Mouse (Mus musculus) liver, embryonic 16.5 days (tissue): ENCODE measurements around the gene Drd3. TPM values are rescaled to one million over a fixed set of nuclear protein-coding genes. Genes with fewer than 3 reads are reported as not detected.

Experiments used
- ATAC-seq: fragments of 200-750 bp; cut with Nextera tagmentation; 2 replicates; pipeline ENCODE4 v1.8.0; 2017; ENCODE audit warnings: low read depth, mild to moderate bottlenecking, moderate number of reproducible peaks, moderate library complexity
- H3K27ac ChIP-seq: fragments of 300-500 bp; sonication (generic); 2 replicates; pipeline ENCODE4 v1.5.1; 2014; ENCODE audit warnings: mild to moderate bottlenecking, low read length
- H3K27me3 ChIP-seq: fragments of 300-500 bp; sonication (generic); 2 replicates; pipeline ENCODE4 v1.6.1; 2014; ENCODE audit warnings: low read depth, low read length, mixed read lengths; ENCODE audit not compliant: control insufficient read depth, insufficient read depth
- H3K36me3 ChIP-seq: fragments of 300-500 bp; sonication (generic); 2 replicates; pipeline ENCODE4 v1.6.1; 2014; ENCODE audit warnings: mild to moderate bottlenecking; ENCODE audit not compliant: control insufficient read depth, insufficient read depth
- H3K4me1 ChIP-seq: fragments of 300-500 bp; sonication (generic); 2 replicates; pipeline ENCODE4 v1.6.1; 2014; ENCODE audit warnings: low read depth, low read length, mixed read lengths; ENCODE audit not compliant: control insufficient read depth
- H3K4me2 ChIP-seq: fragments of 300-500 bp; sonication (generic); 2 replicates; pipeline ENCODE4 v1.6.1; 2014; ENCODE audit warnings: low read depth, low read length, mixed read lengths
- H3K4me3 ChIP-seq: fragments of 300-500 bp; sonication (generic); 2 replicates; pipeline ENCODE4 v1.5.1; 2014; ENCODE audit warnings: low read depth, mild to moderate bottlenecking, low read length
- H3K9ac ChIP-seq: fragments of 300-500 bp; sonication (generic); 2 replicates; pipeline ENCODE4 v1.6.1; 2014; ENCODE audit warnings: low read depth, low read length
- H3K9me3 ChIP-seq: fragments of 300-500 bp; sonication (generic); replicated peaks from 2 replicates; pipeline ENCODE4 v1.6.1; 2016; ENCODE audit warnings: low read length; ENCODE audit not compliant: control insufficient read depth
- WGBS: fragments of 180-500 bp; shearing (Covaris S2); extraction: QIAGEN DNeasy Blood & Tissue Kit; methylation state at CpG from one replicate; pipeline ENCODE4 v1.1.7; 2014; ENCODE audit not compliant: insufficient replicate concordance; 5-methylcytosine and 5-hydroxymethylcytosine counted together
- polyA plus RNA-seq: library from polyadenylated mRNA; unstranded; fragments of >200 nt; fragmentation: Nextera tagmentation; extraction: Ambion mirVana; gene quantifications from 2 replicates; pipeline ENCODE4 v1.2.1, GENCODE M21; 2015

Gene Drd3
- polyA plus RNA-seq, 1 experiment from 2014 or later: not detected

DNA sequence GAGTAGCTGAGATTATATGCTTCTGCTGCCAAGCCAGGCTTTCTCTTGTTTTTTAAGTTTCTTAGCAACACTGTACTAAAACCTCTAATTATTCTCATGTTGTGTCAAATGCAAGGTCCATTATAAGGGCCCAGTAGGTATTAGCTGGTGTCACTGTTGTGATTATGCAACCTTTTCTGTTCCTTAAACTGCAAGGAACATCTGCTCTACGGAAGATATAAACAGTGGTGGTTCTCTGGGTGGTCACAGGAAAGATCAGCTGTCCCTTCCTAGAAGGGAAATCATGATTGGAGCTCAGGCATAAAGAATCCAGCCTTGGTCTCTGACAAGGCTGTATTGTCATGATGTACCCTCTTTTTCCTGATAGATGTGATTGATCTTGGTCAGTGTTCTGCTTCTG is 57.6 kb downstream of the Drd3 start:
- ATAC-seq: no peak
- Histone ChIP-seq H3K27me3 (no peaks in the 10 kb centered on the region), H3K36me3 (no peaks in the 10 kb centered on the region), H3K4me3 (no peak overlapping the region), H3K9ac (no peak overlapping the region), H3K9me3 (no peaks in the 10 kb centered on the region), H3K4me1 (no peaks in the 10 kb centered on the region), H3K27ac (no peak overlapping the region), H3K4me2 (no peak overlapping the region)
- 37% methylated on average over 1 of the region's 1 CpGs for WGBS

DNA sequence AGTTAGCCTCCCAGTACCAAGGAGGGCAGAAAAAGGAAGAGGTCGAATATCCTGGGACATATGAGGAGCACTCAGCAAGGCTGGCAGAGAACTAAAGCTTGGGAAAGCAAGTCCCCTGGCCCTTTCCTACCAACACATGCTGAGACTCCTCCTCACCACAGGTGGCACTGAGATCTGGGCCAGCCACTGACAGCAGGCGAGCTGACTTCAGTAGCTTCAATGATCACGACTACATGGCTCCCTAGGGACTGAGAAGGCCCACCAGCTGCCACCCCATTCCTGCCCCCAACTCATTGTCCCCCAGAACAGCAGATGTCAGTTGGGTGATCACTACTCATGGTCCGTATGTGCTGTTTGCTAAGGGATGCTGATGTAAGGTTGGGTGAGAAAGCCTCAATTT is 60.8 kb downstream of the Drd3 start:
- no peaks in the 10 kb centered on the region for H3K27me3 ChIP-seq
- H3K36me3 ChIP-seq: no peaks in the 10 kb centered on the region
- H3K4me1 ChIP-seq: no peaks in the 10 kb centered on the region
- no peak for ATAC-seq
- H3K4me3 ChIP-seq: no peak overlapping the region
- 51% methylated on average over 4 of the region's 4 CpGs for WGBS
- no peak overlapping the region for H3K9ac ChIP-seq
- H3K4me2 ChIP-seq: no peak overlapping the region
- no peaks in the 10 kb centered on the region for H3K9me3 ChIP-seq
- H3K27ac ChIP-seq: no peak overlapping the region

DNA sequence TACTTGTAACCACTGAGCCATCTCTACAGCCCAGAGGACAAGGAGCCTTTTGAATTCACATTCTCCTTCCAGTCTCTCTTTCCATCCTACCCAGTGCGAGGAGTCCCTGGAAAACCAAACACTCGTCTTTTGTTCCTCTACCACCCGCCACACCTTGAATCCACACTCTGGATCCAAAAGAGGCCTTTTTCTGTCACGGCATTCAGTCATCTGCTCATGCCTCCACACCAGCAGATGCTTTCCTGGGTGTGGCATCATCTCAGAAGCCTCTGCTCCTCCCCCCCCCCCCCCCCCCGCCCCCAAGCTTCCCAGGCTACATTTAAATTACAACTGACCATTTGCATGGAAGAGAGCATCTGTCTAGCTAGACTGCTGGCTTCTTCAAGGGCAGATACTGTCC is 62.5 kb downstream of the Drd3 start:
- Histone ChIP-seq H3K27me3 (no peaks in the 10 kb centered on the region), H3K9ac (no peak overlapping the region), H3K9me3 (no peaks in the 10 kb centered on the region), H3K27ac (no peak overlapping the region), H3K4me1 (no peaks in the 10 kb centered on the region), H3K4me3 (no peak overlapping the region), H3K36me3 (no peaks in the 10 kb centered on the region), H3K4me2 (no peak overlapping the region)
- no peak for ATAC-seq
- WGBS: 72% methylated on average over 4 of the region's 5 CpGs

DNA sequence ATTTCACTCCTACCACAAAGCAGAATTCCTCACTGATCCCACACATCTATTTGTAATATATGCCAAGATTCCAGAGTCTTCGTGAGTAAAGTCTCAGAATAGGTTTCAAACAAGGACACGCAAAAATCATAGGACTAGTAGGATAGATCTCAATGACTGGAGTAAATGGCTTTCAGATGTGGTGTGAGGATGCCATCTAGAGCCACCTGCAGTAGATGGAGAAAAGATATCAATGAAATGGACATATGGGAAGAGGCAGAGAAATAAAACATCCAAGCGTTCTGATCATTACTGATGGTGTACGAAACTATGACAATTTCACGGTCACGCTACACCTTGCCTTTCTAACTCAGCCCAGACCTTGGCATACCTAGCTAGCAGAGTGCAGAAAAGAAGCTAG is 64.6 kb downstream of the Drd3 start:
- Histone ChIP-seq H3K4me3 (no peak overlapping the region), H3K27me3 (no peaks in the 10 kb centered on the region), H3K27ac (no peak overlapping the region), H3K9me3 (no peaks in the 10 kb centered on the region), H3K36me3 (no peaks in the 10 kb centered on the region), H3K4me1 (no peaks in the 10 kb centered on the region), H3K9ac (no peak overlapping the region), H3K4me2 (no peak overlapping the region)
- 79% methylated on average over 6 of the region's 6 CpGs for WGBS
- no peak for ATAC-seq

DNA sequence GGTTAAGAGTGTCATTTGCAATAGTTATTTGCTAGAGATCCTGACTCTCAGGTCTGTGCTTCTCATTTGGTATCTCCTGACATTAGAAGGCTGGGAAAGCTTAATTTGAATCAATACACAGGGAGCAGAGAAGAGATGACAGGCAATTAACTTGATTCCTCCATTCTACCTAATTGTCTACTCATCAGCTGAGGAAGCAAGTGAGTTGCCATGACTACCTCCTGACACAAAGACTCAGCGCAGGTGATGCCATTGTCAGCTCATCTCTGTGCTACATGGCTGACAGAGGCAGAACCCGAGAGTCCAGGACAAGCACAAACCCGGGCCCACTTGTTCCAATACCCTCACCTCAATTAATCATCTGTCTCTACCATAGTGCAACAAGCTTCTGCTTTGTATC is 73.7 kb downstream of the Drd3 start:
- H3K4me1 ChIP-seq: no peaks in the 10 kb centered on the region
- H3K27ac ChIP-seq: no peak overlapping the region
- H3K36me3 ChIP-seq: no peaks in the 10 kb centered on the region
- no peaks in the 10 kb centered on the region for H3K9me3 ChIP-seq
- no peak for ATAC-seq
- H3K9ac ChIP-seq: no peak overlapping the region
- H3K4me2 ChIP-seq: no peak overlapping the region
- H3K4me3 ChIP-seq: no peak overlapping the region
- H3K27me3 ChIP-seq: no peaks in the 10 kb centered on the region
- 61% methylated on average over 3 of the region's 3 CpGs for WGBS

DNA sequence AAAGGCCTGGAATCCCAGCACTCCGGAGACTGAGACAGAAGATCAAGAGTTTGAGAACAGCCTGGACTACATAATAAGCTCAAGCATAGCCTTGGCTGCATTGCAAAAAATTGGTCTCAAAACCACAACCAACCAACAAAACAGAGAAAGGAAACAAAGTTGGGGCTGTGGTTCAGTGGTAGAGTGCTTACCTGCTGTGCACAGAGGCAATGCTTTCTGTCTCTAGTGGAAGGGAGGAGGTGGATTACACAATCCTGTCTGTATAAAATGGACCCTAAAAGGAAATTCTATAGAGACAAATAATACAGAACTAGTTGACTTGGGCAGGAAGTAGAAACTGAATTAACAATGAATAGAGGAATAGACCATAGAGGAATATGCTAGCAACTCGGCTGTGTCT is 78.1 kb downstream of the Drd3 start:
- Histone ChIP-seq H3K36me3 (no peaks in the 10 kb centered on the region), H3K4me1 (no peaks in the 10 kb centered on the region), H3K9me3 (no peaks in the 10 kb centered on the region), H3K27me3 (no peaks in the 10 kb centered on the region), H3K4me2 (no peak overlapping the region), H3K4me3 (no peak overlapping the region), H3K9ac (no peak overlapping the region), H3K27ac (no peak overlapping the region)
- 75% methylated on average over 2 of the region's 2 CpGs for WGBS
- ATAC-seq: no peak

DNA sequence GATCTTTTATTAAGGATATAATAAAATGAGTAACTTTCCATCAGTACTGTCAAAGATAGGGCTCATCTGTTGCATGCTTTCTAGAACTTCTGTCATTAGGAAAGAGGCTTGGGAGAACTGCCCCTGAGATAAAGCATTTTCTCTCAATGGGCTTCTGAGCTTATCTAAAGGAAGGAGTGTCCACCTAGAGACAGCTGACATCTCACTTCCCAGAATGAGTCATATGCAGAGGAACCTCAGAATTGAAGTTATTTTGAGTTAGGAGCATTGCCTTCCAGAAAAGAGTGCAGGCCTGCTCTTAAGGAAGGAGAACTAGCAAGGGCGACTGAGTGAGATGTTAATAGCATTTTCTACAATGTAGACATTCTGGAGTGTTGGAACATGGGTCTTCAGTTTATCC is 87.4 kb downstream of the Drd3 start:
- H3K4me3 ChIP-seq: no peak overlapping the region
- no peak overlapping the region for H3K9ac ChIP-seq
- no peaks in the 10 kb centered on the region for H3K27me3 ChIP-seq
- H3K4me2 ChIP-seq: no peak overlapping the region
- no peak overlapping the region for H3K27ac ChIP-seq
- WGBS: 48% methylated on average over 1 of the region's 1 CpGs
- no peak for ATAC-seq
- H3K36me3 ChIP-seq: no peaks in the 10 kb centered on the region
- H3K9me3 ChIP-seq: no peaks in the 10 kb centered on the region
- H3K4me1 ChIP-seq: no peaks in the 10 kb centered on the region

DNA sequence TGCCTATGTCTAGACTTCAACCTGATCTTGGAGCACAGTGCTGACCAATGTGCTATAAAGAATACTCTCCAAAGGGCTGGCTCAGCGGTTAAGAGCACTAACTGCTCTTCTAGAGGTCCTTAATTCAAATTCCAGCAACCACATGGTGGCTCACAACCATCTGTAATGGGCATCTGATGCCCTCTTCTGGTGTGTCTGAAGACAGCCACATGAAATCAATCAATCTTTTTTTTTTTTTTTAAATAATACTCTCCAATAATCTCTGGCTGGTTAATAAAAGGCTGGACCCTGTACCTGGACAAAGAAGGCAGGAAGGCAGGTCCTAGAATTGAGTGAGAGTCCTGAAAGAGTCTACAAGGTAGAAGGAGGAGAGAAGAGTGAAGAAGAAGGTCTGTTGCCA is 96.0 kb downstream of the Drd3 start:
- H3K9ac ChIP-seq: no peak overlapping the region
- no peak overlapping the region for H3K27ac ChIP-seq
- H3K4me3 ChIP-seq: no peak overlapping the region
- no peaks in the 10 kb centered on the region for H3K36me3 ChIP-seq
- WGBS: 50% methylated on average over 1 of the region's 1 CpGs
- no peaks in the 10 kb centered on the region for H3K4me1 ChIP-seq
- H3K9me3 ChIP-seq: no peaks in the 10 kb centered on the region
- H3K4me2 ChIP-seq: no peak overlapping the region
- H3K27me3 ChIP-seq: no peaks in the 10 kb centered on the region
- no peak for ATAC-seq

DNA sequence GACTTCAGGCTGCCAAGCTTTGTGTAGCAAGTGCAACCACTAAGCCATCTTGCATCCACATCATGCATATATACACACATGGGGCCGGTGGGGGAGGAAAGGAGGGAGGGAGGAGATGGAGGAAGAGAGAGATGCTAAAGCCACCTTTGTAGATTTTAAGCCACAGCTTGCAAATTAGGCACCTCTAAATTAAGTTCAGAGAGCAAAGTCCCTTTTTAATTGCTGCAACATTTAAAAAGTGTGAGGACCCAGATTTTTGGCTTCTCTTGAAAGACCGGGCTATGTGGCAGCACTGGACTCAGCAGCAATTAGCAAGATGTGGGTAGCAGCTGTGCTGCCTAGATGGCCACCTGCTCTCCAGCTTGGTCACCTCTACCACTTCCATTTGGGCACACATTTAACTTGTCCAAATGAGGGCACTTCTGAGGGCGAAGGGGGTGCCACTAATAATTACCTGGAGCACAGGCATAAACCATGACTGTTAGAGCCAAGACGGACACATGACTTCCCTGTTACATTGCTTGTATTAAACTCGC is 105.2 kb downstream of the Drd3 start:
- no peak overlapping the region for H3K4me2 ChIP-seq
- no peaks in the 10 kb centered on the region for H3K27me3 ChIP-seq
- H3K4me1 ChIP-seq: no peaks in the 10 kb centered on the region
- H3K9me3 ChIP-seq: no peaks in the 10 kb centered on the region
- ATAC-seq: no peak
- no peak overlapping the region for H3K4me3 ChIP-seq
- no peak overlapping the region for H3K27ac ChIP-seq
- 72% methylated on average over 5 of the region's 5 CpGs for WGBS
- H3K9ac ChIP-seq: no peak overlapping the region
- peaks cover 3% of the 10 kb centered on the region for H3K36me3 ChIP-seq
